Mouse (Mus musculus): ENCODE measurements around the gene Fads2.

- no peak for TF ChIP-seq CTCF (IDR thresholded peaks at IDR 0.05 in 2 of 3, conservative IDR thresholded peaks at IDR 0.05 in 1 of 3; ENCODE audit: control insufficient read depth in 1 of 3, insufficient read depth in 1 of 3, low read depth in 2 of 3, low read length in 3 of 3, poor library complexity in 1 of 3, severe bottlenecking in 1 of 3)
- TF ChIP-seq POLR2A (IDR thresholded peaks at IDR 0.05; ENCODE audit: control insufficient read depth in 1 of 2, insufficient read depth in 1 of 2, low read depth in 1 of 2, low read length in 2 of 2, poor library complexity in 1 of 2), result no peak
- TF ChIP-seq USF1 (IDR thresholded peaks at IDR 0.05; ENCODE audit: low read depth, low read length), result no peak
- TF ChIP-seq ZMIZ1 (IDR thresholded peaks at IDR 0.05; ENCODE audit: low read depth, low read length), result no peak; the same call in 1 of the 2 replicates
- no peak for TF ChIP-seq JUND (IDR thresholded peaks at IDR 0.05; ENCODE audit: low read depth, low read length)
- TF ChIP-seq MXI1 (IDR thresholded peaks at IDR 0.05; ENCODE audit: low read depth, low read length), result no peak
- TF ChIP-seq TAL1 (IDR thresholded peaks at IDR 0.05; ENCODE audit: low read length), result no peak
- no peak for TF ChIP-seq UBTF (IDR thresholded peaks at IDR 0.05; ENCODE audit: borderline replicate concordance, insufficient read depth, low read depth, low read length)
- no peak for TF ChIP-seq KAT2A (conservative IDR thresholded peaks at IDR 0.05; ENCODE audit: low read depth, low read length)
- no peak for TF ChIP-seq ZNF384 (IDR thresholded peaks at IDR 0.05; ENCODE audit: low read depth, low read length)
- TF ChIP-seq TCF12 (IDR thresholded peaks at IDR 0.05; ENCODE audit: low read depth, low read length), result no peak
- TF ChIP-seq NRF1 (IDR thresholded peaks at IDR 0.05; ENCODE audit: insufficient read depth, low read depth, low read length, poor library complexity, severe bottlenecking), result no peak
Measured at GRCm38 (mm10) chr19:10058876-10059427, 42.6 kb downstream of the Fads2 start.
